Mouse (Mus musculus): ENCODE measurements around the gene Btbd35f14.
"Not testable (repeated sequence)": the region's sequence is repeated elsewhere in the genome, so short reads cannot be mapped to it uniquely, and the experiment has no call there.

Gene Btbd35f14

DNA sequence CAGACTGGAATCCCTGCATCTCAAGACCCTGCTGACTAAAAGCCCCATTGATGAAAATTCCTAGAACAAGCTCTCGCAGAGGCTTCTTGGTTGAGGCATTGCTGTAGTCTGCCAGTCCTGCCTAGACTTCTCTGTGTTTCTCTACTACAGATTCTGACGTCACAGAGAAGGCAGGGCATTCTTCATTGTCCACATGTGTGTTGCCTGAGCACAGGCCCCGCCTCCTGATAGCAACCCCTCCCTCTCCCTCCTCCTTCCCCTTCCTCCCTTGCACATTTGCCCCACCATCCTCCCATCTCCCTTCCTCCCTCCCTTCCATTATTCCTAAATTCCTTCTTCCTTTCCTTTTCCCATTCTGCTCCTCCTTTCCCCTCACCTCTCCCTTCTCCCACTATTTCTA lies at the start of gene Btbd35f14:
Btbd35f14 (minus strand) TSS at position 101 of the 400 bp plus-strand sequence.
- DNase-seq (ENCODE audit: low spot score in 2 of 2): not testable (repeated sequence)

DNA sequence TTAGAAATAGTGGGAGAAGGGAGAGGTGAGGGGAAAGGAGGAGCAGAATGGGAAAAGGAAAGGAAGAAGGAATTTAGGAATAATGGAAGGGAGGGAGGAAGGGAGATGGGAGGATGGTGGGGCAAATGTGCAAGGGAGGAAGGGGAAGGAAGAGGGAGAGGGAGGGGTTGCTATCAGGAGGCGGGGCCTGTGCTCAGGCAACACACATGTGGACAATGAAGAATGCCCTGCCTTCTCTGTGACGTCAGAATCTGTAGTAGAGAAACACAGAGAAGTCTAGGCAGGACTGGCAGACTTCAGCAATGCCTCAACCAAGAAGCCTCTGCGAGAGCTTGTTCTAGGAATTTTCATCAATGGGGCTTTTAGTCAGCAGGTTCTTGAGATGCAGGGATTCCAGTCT lies 45.3 kb downstream of the Btbd35f14 start, which contains the start of gene Btbd35f13:
Btbd35f13 (plus strand) TSS at position 301 of the 400 bp plus-strand sequence.
- DNase-seq (ENCODE audit: low spot score in 2 of 2): not testable (repeated sequence)
